Mouse (Mus musculus): ENCODE measurements around the gene Emc10. TPM values are rescaled to one million over a fixed set of nuclear protein-coding genes. Genes with fewer than 3 reads are reported as not detected.
A peak's percentile ranks its signal among the peaks of the same experiment; 100 is the strongest.

Emc10 gene
- polyA plus RNA-seq, 1 experiment: 218 TPM

DNA sequence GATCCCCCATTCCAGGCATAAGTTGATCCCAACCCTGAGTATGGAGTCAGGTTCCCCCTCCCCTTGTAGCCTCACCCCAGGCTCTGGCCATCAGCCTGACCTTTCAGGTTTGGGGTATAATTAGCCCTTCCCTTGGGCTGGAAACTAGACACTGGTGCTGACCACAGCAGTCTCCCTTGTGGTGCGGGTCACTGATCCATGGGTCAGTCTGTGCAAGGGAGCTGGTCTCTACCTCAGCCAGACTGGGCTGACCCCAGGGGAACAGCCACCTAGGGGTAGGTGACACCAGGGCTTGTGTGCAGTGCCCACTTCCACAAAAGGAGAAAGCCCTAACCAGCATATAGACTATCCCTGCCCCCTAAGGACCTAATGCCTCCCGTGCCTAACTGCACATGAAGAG is 26.7 kb upstream of the Emc10 start:
- no peak for DNase-seq (ENCODE audit: low read depth)
- no peak for TF ChIP-seq CTCF (IDR thresholded peaks at IDR 0.05; ENCODE audit: borderline replicate concordance, extremely low read depth, insufficient read depth, insufficient read length)
- TF ChIP-seq POLR2A (IDR thresholded peaks at IDR 0.05; ENCODE audit: borderline replicate concordance, extremely low read depth, insufficient read depth, insufficient read length, poor library complexity, severe bottlenecking): no peak

DNA sequence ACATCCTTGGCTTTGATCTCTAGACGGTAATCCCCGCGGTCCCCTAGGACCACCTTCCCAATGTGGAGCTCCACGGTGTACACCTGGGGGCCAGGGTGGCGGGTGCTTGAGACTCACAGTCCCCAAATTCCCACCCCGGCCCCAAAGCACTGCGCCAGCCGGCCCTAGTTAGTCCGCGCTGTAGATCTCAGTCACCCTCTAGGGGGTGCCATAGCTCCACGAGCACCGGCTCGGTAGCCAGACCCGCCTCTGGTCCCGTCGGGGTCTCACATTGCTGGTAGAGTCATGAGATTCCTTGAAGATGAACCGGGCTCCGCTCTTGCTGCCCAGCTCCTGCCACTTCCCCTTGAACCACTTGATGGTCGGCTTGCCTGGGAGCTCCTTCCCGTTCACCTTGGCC is 25.4 kb upstream of the Emc10 start:
- peak; percentile 74 for TF ChIP-seq CTCF (IDR thresholded peaks at IDR 0.05; ENCODE audit: borderline replicate concordance, extremely low read depth, insufficient read depth, insufficient read length)
- TF ChIP-seq POLR2A (IDR thresholded peaks at IDR 0.05; ENCODE audit: borderline replicate concordance, extremely low read depth, insufficient read depth, insufficient read length, poor library complexity, severe bottlenecking): no peak
- peak; percentile 67 for DNase-seq (ENCODE audit: low read depth)

DNA sequence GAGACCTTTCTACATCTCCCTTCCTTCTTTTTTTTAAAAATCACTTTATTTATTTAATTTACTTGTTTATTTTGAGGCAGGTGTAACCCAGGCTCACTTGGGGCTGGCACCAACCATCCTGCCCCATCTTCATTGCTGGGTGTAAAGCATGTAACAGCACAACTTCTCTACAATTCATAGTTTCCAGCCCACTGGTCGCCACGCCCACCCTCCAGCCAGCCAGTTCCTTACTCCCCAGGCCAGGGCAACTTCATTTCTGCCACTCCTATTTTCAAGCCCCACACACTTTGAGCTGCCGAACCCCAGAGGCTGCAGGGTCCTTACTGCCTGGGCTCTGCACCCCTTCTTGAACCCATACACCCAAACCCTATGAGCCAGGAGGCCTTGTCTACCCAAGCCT is 24.7 kb upstream of the Emc10 start:
- DNase-seq (ENCODE audit: low read depth): no peak
- TF ChIP-seq POLR2A (IDR thresholded peaks at IDR 0.05; ENCODE audit: borderline replicate concordance, extremely low read depth, insufficient read depth, insufficient read length, poor library complexity, severe bottlenecking): no peak
- no peak for TF ChIP-seq CTCF (IDR thresholded peaks at IDR 0.05; ENCODE audit: borderline replicate concordance, extremely low read depth, insufficient read depth, insufficient read length)

DNA sequence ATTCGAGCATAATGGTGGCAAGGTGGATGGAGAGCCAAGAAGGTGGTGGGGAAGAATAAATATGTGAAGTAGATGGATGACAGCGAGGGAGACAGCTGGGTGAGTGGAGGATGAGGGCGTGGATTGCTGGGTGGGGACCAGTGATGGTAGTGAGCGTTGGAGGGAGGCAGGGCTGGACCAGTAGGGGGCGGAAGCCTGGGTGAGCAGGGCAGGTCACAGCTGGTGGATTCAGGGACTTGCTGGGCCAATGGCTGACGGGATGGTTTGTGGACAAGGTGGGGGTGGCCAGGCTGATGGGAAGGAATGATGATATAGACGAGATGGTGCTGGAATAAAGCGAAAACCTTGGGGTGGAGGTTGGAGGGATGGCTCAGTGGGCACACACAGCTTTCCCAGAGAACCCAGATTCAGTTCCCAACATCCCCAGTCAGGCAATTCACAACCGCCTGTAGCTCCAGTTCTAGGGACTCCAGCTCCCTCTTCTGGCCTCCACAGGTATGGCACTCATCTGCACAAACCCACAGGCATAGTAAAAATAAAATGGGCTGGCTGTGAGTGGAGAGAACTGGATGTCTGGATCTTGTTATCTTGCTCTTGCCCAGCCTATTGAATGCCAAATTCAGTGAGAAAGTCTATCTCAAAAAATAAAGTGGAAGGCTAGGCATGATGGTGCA is 23.0 kb upstream of the Emc10 start:
- DNase-seq (ENCODE audit: low read depth): no peak
- TF ChIP-seq CTCF (IDR thresholded peaks at IDR 0.05; ENCODE audit: borderline replicate concordance, extremely low read depth, insufficient read depth, insufficient read length) (peak; percentile 36; the same call in 1 of the 2 replicates), POLR2A (IDR thresholded peaks at IDR 0.05; ENCODE audit: borderline replicate concordance, extremely low read depth, insufficient read depth, insufficient read length, poor library complexity, severe bottlenecking) (no peak)

DNA sequence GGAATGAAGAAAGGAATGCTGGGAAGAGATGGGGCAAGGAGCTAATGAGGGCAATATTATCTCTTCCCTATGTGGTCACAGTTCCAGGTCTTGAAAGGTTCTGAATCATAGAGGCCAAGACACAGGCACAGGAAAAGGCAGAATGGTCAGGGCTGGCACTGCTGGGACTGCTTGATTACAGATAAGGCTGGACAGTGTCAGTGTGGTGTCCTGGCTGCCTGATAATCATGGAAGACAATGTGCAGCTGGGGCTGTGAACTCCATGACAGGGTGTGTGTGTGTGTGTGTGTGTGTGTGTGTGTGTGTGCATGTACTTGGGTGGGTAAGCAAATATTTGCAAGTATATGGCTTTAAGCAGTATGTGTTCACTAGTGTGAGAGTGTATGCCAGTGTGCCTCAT is 11.2 kb upstream of the Emc10 start:
- TF ChIP-seq CTCF (IDR thresholded peaks at IDR 0.05; ENCODE audit: borderline replicate concordance, extremely low read depth, insufficient read depth, insufficient read length): no peak
- no peak for TF ChIP-seq POLR2A (IDR thresholded peaks at IDR 0.05; ENCODE audit: borderline replicate concordance, extremely low read depth, insufficient read depth, insufficient read length, poor library complexity, severe bottlenecking)
- DNase-seq (ENCODE audit: low read depth): no peak

DNA sequence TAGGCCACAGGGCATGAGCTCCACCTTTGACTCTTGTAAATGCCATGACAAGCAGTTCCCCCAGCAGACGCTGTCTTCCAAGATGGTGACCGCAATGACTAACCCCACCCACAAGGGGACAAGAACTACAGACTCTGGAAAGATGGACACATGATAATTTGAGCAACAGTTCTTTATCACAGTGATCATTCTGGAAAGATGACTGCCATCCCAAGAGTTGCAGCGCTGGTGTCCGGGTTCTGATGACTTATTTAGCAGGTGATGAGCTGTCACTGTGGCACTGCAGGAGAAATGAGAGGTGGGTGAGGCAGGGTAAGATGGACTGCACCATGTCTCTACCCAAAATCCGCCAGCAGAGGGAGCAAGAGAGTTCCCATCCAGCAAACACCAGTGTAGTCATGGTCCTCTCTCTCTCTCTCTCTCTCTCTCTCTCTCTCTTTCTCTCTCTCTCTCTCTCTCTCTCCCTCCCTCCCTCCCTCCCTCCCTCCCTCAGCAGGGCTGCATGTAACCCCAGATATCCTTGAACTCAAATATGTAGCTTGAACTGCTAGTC is 5.3 kb upstream of the Emc10 start:
- TF ChIP-seq CTCF (IDR thresholded peaks at IDR 0.05; ENCODE audit: borderline replicate concordance, extremely low read depth, insufficient read depth, insufficient read length) (peak; percentile 80), POLR2A (IDR thresholded peaks at IDR 0.05; ENCODE audit: borderline replicate concordance, extremely low read depth, insufficient read depth, insufficient read length, poor library complexity, severe bottlenecking) (no peak)
- DNase-seq (ENCODE audit: low read depth): peak; percentile 81

DNA sequence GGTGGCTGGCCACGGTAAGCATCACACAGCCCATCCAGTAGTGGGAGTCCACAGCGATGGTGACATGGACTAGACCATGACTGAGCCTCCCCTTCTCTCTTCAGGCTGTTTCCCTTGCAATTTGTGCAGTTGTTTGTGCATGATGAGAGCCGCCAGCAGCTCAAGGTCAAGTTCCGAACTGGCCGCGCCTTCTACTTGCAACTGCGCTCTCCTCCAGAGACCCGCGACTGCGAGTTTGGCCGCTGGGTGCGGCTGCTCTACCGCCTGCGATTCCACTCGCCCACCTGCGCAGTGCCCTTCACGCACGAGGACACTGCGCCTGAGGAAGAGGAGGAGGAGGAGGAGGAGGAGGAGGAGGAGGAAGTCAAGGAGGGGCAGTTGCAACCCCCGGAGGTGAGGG is 3.7 kb upstream of the Emc10 start:
- DNase-seq (ENCODE audit: low read depth): no peak
- no peak for TF ChIP-seq CTCF (IDR thresholded peaks at IDR 0.05; ENCODE audit: borderline replicate concordance, extremely low read depth, insufficient read depth, insufficient read length)
- TF ChIP-seq POLR2A (IDR thresholded peaks at IDR 0.05; ENCODE audit: borderline replicate concordance, extremely low read depth, insufficient read depth, insufficient read length, poor library complexity, severe bottlenecking): no peak

DNA sequence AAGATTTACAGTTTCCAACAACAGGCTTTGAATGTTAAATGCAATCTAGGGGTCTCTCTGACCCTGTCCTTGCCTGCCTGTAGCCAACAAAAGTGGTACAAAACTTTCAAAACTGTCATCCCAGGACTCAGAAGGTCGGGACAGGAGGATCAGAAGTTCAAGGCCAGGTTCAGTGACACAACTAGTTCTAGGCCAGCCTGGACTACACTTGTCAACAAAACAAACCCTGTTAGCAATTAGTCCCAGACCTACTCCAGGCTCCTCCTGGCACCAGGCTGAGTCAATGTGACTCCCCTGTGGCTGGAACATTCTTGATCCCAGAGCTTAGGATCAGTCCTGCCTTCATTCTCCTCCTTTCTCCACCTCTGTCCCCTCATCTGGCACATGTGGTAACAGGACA is 2.6 kb upstream of the Emc10 start:
- TF ChIP-seq POLR2A (IDR thresholded peaks at IDR 0.05; ENCODE audit: borderline replicate concordance, extremely low read depth, insufficient read depth, insufficient read length, poor library complexity, severe bottlenecking) (no peak), CTCF (IDR thresholded peaks at IDR 0.05; ENCODE audit: borderline replicate concordance, extremely low read depth, insufficient read depth, insufficient read length) (no peak)
- no peak for DNase-seq (ENCODE audit: low read depth)

DNA sequence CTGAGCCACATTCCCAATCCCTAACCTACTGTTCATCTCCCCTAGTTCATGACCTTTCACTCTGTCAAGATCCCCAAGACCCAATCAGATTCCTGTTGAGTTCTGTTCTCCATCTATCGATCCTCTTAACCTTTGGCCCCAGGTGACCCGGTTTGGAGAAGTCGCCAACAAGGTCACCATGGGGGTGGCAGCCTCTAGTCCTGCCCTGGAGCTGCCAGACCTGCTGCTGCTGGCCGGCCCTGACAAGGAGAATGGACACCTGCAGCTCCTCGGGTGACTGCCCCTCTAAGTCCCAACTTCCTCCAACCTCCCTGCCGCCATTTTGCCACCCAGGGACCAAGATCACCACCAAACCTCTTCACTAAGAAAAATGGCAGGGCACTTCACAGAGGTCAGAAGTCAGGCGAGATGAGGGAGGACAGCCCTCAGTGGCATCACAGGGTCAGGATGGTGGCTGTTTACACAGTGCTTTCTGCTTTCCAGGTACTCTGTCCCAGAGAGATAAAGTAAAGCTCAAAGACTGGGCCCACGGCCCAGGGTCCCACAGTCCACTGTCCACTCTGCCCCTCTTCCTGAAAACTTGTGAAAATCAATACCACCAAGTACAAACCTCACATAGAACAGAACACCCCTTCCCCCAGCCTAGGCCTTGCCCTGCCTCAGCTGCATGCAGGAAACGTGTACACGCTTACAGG is 1.2 kb upstream of the Emc10 start:
- TF ChIP-seq CTCF (IDR thresholded peaks at IDR 0.05; ENCODE audit: borderline replicate concordance, extremely low read depth, insufficient read depth, insufficient read length) (no peak), POLR2A (IDR thresholded peaks at IDR 0.05; ENCODE audit: borderline replicate concordance, extremely low read depth, insufficient read depth, insufficient read length, poor library complexity, severe bottlenecking) (no peak)
- no peak for DNase-seq (ENCODE audit: low read depth)

DNA sequence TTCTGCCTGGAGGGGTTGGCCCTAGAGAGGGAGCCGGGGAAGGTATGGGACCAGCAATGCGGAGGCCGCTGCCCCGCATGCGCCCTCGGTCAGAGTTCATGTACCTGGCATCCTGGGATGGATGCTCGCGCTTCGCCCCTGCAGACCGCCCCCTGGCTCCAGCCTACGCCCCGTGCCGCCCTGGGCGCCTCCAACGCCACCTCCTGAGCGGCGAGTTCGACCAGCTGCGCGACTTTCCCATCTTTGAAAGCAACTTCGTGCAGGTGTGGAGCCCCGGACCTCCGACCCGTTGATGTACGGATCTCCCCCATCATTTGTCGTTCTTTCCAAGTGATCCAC is 411 bp upstream of the Emc10 start:
- TF ChIP-seq POLR2A (IDR thresholded peaks at IDR 0.05; ENCODE audit: borderline replicate concordance, extremely low read depth, insufficient read depth, insufficient read length, poor library complexity, severe bottlenecking) (no peak), CTCF (IDR thresholded peaks at IDR 0.05; ENCODE audit: borderline replicate concordance, extremely low read depth, insufficient read depth, insufficient read length) (no peak)
- DNase-seq (ENCODE audit: low read depth): no peak

DNA sequence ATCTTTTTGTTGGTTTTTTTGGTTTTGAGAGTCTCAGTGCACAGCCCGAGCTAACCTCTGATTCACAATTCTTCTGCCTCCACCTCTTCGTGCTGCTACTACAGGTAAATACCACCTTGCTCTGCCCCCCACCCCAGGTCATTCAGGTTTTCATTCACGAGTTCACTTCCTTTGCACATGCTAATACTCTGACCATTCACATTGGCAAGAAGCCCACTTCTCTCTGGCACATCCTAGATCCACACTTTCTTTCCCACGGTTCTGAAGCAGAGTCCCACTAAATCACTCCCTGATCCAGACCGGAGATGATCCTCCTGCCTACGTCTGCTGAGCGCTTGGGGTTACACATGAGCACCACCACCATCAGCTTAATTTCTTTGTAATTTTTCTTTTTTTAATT is 1.2 kb downstream of the Emc10 start:
- DNase-seq (ENCODE audit: low read depth): no peak
- TF ChIP-seq POLR2A (IDR thresholded peaks at IDR 0.05; ENCODE audit: borderline replicate concordance, extremely low read depth, insufficient read depth, insufficient read length, poor library complexity, severe bottlenecking) (no peak), CTCF (IDR thresholded peaks at IDR 0.05; ENCODE audit: borderline replicate concordance, extremely low read depth, insufficient read depth, insufficient read length) (no peak)

DNA sequence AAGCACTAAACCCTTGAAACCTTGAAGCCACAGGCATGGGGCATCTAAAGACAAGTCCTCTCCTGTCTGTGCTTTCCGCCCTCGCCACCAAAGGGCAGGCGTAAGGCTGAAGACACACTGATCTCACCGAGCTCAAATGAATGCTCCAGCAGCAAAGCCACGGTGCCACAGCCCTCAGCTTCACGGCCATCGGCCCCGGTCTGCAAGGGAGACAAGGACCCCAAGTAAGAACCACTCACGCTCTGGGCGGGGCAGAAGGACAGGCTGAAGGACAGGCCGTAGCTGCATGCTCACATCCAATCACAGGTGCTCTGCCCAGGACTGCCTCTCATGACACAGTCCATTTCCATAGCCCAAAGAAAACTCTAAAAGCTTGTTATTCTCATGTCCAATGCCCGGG is 1.6 kb downstream of the Emc10 start:
- TF ChIP-seq CTCF (IDR thresholded peaks at IDR 0.05; ENCODE audit: borderline replicate concordance, extremely low read depth, insufficient read depth, insufficient read length) (no peak), POLR2A (IDR thresholded peaks at IDR 0.05; ENCODE audit: borderline replicate concordance, extremely low read depth, insufficient read depth, insufficient read length, poor library complexity, severe bottlenecking) (no peak)
- DNase-seq (ENCODE audit: low read depth): no peak
